Mouse (Mus musculus) embryo, embryonic 9.5 days (tissue): ENCODE measurements around the gene Cfdp1.

ENCODE experiments used
- DNase-seq: peaks from one replicate; pipeline ENCODE4 v3.0.0-alpha.2; 2017; ENCODE audit errors: extremely low spot score

The Cfdp1 gene

DNA sequence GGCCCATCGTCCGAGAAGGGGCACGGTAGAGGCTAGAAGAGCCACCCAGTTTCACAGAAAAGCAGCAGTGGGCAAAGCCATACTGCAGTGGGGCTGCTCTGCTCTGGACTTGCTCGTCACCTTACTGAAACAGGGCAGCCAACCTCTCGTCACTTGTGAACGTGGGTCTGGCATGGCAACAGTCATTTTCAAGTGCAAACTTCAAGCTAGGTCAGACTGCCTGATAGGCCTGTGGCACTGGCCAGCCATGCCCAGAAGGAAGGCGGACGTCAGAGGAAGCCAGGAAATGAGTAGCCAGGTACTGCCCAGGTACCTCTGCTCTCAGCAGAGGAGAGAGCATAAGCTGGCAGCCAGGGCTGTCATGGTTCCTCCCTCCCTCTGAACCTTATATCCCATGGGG, 113.1 kb downstream of the Cfdp1 start:
- no peak for DNase-seq

DNA sequence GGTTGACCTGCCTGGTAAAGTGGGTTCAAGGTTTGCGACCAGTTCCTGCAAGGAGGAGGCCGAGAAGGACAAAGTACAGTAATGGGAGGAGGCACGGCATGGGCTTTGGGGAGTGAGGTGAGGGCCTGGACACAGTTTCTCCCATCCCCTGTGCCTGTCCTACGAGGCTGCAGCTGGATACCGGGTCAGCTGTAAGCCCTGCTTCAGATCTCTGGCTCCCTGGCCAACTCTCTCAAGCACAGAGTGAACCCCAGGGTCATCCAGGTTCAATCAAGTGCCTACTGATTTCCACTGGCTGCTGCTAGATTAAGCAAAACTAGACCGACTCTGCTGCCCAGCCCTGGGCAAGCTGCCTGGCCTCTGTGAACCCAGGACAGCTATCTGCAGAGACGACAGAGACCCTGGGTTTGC, 113.8 kb downstream of the Cfdp1 start:
- no peak for DNase-seq

DNA sequence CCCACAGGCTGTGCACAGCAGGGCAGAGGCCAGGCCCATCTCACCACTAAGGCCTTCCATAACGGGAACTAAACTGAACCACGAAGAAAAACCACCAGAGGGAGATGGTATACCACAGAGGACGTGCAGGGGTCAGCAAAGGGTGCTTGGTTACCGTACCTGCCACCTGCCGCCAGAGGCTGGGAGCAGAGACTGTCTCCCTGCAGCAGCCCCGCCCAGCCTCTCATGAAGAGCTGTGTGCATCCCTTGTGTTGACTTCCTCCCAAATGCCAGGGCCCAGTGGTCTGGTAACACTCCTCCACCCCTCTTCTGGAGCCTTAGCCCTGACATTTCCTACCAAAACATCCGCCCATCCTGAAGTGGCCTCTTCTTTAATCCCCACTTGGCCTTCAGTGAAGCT, 114.5 kb downstream of the Cfdp1 start:
- no peak for DNase-seq

DNA sequence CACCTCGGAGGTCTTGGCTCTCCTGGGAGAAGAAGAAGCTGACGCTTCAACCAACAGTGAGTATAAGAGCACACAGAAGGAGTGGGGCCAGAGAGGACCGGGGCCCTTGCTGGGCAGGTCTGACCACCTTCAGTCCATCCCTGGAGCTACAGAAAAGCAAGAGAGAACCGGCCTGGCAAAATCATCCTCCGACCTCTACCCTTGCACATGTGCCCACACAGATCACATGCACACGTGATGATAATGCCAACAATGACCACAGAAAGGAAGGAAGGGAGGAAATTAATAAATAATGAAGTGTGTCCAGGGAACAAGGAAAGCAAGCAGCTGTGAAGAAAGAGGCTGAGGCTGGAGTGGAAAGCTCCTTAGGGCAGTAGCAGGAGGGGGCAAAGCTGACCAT, 115.2 kb downstream of the Cfdp1 start:
- DNase-seq: no peak

DNA sequence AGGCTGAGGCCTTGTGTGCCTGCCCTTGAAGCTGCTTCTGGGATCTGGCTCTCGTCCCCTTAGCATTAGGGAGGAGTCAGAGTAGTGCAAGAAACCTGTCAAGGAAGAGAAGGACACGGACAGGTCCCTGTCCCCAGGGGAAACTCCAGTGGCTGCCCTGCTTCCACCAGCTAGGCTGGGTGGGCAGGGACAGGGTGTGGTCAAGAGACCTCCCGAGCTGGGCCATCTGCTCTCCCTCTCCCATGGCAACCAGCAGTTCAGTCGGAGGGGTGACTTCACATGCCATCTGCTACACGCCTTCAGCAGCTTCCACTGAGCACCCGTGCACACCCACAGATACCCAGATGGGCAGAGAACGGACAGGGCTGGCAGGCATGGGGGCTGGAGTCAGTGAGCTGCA, 117.8 kb downstream of the Cfdp1 start:
- no peak for DNase-seq

DNA sequence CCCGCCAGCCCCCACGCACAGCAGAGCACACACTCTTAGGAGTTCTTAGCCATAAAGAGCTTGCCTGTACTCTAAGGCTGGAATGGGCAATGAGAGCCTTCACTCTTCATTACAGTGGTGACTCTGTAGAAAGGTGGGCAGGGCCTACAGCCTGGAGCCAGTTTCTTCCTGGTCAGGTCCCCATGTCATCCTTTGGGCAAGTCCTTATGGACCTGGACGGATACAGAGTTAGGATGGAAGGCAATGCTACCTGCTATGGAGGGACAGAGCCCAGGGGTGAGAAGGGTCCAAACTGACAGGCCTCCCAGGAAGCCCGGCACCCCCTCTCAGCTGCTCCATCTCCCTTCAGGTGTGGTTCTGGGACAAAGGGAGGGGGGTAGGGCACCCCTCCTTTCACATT, 118.3 kb downstream of the Cfdp1 start:
- DNase-seq: no peak

DNA sequence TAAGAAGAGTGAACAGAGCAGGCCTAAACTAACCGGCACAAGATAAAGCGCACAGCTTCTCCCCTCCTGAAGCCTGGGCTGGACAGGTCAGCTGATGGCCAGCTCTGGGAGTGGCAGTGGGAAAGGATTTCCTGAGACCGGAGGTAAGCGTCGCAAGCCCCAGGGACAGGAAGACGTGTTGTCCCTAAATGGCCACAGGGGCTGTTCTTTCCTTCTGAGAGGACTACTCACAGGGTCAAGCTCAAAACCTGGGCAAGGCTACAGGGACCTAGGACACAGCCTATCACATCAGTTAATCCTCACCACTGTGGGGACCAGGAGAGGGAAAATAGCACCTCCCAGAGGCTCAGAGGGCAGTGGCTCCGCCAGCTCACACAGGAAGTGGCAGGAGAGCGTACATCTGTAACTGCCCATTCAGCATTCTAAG, 118.7 kb downstream of the Cfdp1 start:
- no peak for DNase-seq

DNA sequence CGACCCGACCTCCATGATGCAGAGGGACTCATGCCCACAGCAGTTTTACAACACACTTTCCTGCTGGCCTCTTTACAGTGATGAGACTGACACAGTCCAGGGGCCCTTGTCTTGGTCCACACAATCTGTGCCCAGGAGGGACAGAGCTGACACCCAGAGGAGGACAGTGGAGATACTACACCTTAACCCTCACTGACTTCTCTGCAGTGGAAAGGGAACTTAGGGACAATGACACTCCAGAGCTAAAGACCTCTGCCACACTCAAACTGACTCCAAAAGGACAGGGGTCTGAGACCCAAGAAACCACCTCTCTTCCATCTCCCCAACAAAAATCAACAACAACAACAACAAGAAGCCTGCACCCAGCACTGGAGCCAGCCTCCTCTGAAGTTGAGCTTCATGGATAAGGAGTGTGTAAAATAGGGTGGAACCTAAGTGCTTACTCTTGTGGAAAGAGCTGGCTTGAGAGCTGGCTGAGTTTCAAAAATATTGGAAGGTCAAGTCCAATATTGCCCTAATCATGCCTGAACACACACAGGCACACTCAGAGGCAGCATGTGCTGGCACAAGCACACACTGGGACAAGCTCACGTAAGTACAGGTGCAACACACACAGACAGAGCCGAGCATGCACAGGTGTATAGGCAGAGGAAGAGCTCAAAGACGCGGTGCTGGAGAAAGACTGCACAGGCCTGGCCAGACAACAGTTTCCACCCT, 119.7 kb downstream of the Cfdp1 start:
- DNase-seq: no peak

DNA sequence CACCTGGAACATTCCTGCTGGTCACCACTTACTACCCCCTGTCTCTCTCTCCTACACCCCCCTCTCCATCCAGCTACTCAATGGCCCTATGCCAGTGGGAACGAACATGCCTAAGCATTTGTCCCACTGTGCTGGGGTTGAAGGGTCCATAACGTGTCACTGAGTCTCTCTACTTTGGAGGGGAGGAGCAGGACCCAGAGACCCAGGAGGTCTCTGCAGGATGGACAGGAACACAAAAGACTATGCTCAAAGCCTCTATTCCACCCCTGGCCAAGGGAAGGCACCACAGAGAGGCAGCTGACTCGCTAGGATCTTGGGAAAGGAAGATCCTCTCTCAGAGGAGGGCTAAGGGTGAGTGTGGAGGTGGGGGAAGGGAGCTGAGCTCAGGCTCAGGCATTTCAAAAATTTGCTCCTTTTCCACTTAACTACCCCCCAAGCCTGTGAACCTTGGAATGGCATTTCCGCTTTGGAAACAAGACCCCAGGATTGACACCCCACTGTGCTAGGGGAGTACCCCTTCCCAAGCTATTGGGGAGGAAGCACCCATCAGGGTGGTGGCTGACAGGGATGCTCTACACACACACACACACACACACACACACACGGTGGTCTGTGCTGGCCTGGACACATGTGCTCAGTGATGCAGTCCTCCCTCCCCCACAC, 120.4 kb downstream of the Cfdp1 start:
- DNase-seq: peak; percentile 74

DNA sequence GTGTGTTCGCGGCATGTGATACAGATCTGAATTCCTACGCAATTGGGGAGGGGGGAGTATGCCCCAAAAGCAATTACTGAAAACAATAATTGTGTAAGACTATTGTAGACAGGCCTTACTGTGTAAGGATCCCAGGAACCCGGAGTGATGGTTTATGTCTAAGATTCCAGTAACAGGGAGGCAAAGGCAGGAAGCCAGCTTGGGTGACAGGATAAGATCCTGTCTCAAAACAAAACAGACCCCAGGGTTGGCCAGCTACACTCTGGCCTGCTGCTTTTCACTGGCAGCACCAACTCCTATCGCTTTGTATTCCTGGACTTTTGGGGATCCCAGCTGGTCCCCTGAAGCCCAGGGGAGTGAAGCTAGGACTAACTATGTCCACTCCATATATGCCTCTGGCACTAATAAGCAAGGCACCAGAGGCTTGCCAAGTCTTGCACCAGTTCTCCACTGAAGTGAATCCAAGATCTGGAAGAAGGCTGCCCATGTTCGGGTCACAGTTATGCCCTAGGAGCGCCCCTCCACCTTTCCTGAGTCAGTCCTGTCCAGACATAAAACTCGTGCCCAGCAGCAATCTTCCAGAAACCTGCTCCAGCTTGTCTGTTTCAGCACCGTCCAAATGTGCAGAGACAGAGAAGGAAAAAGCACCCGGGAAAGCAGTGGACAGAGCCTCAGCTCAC, 121.5 kb downstream of the Cfdp1 start:
- DNase-seq: no peak

DNA sequence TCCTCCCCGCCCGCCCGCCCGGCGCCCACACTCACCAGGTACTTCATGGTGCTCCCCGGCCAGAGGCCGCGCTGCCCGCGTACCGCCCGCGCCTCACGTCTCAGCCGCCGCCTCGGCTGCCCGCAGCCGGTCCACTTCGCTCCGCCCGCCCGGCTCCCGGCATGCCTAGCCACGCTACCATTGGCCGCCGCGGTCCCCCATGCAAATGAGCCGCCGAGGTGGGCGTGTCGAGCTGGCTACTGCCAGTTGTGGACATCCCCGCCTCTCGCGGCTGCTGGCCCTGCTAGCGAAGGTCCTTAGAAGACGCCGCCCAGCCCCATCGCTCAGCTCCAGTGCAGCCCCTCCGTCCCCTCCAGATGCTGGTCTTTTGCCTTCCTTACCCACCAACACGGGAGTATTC, 122.1 kb downstream of the Cfdp1 start:
- peak; percentile 97 for DNase-seq

DNA sequence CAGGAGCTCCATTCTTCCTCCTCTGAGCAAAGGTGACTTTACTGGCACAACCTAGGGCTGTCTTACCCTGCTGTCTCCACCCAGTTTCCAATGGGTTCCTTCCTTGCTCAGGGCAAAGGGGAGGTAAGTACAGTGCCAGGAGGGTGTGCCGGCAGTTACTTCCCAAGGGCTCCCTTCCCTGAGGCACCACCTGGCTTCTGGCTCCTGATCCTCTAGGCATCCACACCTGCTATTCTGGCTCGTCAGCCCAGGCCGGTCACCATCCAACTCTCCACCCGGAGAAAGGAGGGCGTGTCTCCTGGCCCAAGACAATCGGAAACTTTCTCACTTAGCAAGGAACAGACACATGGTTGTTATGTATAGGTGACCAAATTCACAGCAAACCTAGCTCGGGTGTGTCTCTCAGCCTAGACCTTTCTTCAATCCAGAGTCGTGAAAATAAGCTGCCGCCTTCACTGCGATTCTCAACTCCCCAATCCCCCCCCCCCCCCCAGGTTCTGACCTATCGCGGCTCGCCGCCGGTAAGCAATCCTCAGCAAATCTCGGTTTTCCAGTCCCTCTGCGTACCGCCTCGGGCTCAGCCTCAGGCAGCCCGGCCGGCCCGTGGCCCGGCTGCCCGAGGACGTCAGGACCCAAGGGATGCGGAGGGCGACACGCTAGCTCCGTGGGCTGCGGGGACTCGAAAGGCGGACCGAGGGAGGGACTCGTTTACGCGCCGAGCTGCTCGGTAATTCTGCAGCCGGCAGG, 122.7 kb downstream of the Cfdp1 start:
- DNase-seq: peak; percentile 44

DNA sequence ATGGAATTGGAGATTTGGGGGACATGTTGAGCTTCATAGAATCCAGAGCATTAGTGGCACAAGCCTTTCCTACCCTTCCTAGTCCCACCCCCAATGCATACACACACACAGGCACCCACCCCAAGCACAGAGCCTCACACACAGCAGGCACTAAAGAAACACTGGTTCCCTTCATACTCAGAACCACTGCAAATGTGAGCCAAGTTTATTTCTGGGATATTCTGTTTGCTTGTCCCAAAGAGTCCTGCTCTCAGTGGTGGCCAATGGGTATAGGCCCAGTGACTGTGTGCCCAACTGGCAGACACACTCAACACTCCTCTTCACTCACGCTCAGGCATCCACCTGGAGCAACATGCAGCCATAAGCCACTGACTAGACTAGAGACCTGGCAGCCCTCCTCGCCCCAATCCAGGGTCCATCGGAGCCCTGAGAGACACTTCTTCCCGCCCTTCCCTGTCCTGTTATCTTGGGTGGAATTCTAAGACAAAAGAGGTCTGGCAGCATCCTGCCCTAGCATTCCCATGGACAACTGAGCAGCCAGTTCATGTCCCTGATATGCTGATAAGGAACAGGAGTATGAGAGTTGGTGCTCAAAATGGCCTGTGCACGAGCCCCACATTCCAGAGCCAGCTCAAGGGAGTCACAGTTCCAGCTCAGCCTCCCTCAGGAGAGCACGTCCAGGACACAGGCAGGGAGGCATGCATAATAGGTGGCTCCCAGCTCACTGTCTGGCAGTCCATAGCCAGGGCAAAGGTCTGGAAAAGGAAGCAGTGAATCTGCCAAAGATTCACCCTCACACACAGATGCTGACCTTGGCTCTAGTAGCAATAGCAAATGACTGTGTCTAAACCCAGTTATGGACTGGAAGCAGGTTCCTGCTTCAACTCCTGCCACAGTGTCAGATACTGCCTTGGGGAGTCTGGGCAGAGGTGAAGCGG, 124.6 kb downstream of the Cfdp1 start:
- DNase-seq: no peak

DNA sequence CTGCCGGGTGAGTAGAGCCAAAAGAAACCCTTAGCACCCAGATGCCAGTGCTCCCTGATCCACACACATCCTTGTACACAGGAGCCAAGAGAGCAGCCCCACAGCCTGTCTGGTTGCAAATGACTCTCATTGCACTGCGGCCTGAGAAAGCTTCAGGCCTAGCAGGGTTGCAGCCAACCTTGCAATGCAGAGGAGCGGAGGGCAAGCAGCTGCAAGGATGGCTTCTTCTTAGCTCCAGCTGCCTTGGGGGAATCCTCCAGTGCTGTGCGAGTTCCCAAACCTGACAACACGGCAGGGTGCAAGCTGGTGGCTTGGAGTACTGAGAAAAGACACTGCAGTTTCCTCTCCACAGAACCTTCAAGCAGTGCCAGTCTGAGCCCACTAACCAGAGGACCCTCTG, 125.6 kb downstream of the Cfdp1 start:
- no peak for DNase-seq

DNA sequence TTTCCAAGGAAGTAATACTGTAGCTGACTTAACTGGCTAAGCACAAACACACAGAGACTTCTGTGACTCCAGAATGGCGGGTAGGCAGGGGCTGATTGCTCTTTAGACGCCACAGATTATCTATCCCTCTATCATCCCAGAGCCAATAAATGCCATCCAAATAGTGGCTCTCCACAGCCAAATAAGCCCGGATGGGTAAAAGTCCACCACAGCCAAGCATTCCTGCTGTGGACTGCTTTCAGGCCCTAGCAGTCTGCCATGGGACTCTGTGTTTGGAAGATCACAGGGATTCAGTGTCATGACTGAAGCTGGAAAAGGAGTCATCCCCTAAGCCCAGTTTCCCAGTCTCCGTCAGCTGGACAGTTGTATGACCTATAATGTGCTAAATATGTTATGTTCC, 126.5 kb downstream of the Cfdp1 start:
- no peak for DNase-seq

DNA sequence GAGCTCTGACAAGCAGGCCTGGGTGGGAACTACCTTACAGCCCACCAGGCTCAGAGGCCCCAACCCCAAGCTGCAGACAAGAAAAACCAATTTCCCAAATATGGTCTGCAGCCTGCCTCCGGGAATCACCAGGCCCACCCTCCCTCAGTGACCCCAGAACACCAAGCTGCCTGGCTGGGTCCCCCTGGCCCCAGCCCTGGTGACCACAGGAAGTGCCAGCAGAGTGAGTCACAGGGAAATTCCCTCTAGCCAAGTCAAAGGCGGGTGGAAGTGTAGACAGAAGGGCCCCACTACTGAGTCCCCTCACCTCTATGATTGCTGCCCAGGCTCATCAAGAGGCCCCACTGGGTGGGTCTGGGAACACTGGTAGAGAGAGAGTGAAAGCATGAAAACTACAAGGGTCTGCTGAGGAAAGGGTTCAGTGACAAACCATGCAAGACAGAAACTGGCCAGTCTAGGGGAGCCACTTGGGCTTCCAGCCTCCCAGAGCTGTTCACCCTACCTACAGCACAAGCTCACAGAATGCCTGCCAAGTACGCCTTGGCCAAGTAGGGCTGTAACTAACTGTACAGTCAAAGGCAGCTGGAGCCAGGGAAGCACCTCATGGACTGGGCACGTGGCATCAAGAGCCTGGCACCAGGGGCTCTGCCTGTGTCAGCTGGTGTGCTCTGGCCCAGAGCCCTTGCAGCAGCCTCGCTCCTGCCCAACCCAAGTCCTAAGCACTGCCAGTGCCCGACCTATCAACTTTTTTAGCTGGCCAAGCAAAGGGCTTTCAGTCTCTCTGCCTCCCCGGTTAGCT, 127.8 kb downstream of the Cfdp1 start:
- peak; percentile 40 for DNase-seq

DNA sequence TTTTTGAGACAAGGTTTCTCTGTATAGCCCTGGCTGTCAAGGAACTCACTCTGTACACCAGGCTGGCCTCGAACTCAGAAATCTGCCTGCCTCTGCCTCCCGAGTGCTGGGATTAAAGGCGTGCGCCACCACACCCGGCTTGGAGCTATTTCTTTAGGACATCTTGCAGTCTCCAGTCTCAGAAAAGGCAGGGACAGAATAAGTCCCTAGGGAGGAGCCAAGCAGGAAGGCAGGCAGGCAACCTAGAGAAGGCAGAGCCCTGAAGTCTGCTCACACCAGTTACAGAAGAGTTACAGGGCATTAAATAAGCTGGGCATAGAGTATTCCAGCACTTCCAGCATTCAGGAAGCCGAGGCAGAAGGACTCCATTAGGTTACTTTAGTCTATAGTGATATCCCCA, 128.8 kb downstream of the Cfdp1 start:
- DNase-seq: no peak

DNA sequence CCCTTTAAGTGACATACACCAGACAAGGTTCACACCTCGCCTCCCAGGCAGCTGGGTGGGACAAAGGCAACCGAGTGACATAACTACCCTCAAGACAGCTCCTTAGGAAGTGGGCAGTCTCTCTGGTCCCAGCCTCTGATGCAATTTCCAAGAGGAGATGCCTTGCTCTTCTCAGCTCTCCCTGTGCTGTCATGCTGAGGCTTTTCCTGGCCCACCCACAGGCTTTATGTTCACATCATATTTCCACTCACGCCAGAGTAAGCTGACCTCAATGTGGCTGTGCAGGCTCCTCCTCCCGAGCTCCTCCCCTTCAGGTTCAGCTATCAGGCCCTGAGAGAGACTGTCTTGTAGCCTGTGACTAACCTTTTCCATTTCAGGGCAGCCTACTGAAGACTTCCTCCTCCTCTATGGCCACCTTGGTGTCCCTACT, 134.0 kb downstream of the Cfdp1 start:
- no peak for DNase-seq

DNA sequence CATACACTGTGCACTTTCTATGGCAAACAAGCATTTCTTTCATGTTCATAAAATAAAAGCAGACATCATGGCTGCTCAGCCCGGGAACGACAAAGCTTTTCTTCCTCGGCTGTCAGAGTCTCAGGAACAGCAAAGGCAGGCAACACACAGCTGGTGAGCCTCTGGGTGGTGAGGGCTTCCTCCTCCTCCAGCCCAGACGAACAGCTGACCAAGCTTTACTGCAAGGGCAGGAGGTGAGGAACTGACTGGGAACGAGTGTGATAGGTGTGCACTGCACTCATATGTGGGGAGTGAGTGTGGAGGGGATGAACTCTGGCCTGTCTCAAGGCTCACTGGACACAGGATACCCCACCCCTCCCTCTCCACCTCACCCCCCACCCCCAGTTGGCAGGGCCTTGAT, 135.2 kb downstream of the Cfdp1 start:
- DNase-seq: no peak
